Mouse (Mus musculus) bone marrow, adult 2 months (tissue): Measurements from ENCODE around the gene Gm49711.

Experiments
- CTCF ChIP-seq: fragments of 200-500 bp; IDR thresholded peaks from 2 replicates; pipeline ENCODE4 v1.5.1; 2011; ENCODE audit warnings: low read length, control low read depth; ENCODE audit not compliant: control insufficient read depth, insufficient read depth
- POLR2A ChIP-seq: fragments of 200-500 bp; IDR thresholded peaks from 2 replicates; pipeline ENCODE4 v1.6.1; 2011; ENCODE audit warnings: low read depth, mild to moderate bottlenecking, control low read depth, low read length, borderline replicate concordance; ENCODE audit not compliant: control insufficient read depth

DNA sequence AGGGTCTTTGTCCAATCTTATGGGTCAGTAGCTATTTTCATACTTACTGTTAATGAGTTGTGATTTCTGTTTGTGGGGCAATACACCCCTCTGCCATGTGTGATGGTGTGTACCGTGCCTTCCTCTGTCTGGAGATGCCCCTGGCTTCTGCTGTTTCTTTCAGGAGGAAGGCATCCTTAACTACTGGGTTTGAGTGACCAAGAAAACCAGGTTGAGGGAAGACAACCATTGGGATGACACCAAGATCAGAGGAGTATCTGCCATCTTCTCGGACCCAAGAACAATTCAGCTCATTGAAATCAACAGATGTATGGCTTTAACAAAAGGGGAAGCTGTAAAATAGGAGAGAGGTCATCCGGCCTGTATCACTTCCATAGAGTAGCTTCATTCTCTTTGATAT, 24.8 kb upstream of the Gm49711 start:
- TF ChIP-seq POLR2A (no peak), CTCF (no peak)
